Mouse (Mus musculus) layer of hippocampus, adult 9-10 months (tissue): ENCODE measurements at regions not wholly inside any gene's neighbourhood (a gene's known extent, or its start where the extent isn't known, plus 50 kb on each side); places are given as distances from the start of the nearest gene placed in this dataset.

Experiments used
- DNase-seq: peaks from one replicate; pipeline ENCODE4 v3.0.0; 2022; ENCODE audit warnings: low spot score

DNA sequence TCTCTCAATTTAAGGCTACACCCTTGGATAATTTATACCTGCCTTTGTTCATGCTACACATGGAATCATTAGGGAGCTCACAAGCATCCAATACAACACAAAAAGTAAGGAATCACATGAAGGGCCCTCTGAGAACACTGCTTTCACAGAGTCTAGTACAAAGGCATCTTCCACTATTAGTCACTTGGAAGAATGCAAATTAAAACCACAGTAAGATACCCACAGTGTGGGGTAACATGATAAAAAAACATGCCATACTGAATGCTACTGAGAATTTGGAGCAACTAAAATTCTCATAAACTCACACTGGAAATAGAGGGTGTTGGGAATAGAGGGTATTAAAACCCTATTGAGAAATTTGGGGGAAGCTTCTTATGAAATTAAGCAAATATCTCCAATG is 197.6 kb upstream of the Tent5a start:
- no peak for DNase-seq

- no peak for DNase-seq
Observed at GRCm38 (mm10) chr9:85521342-85521741, 194.2 kb upstream of the Tent5a start.

GRCm38 (mm10) chr9:85520941-85521340 is 193.8 kb upstream of the Tent5a start:
- DNase-seq, result no peak

DNA sequence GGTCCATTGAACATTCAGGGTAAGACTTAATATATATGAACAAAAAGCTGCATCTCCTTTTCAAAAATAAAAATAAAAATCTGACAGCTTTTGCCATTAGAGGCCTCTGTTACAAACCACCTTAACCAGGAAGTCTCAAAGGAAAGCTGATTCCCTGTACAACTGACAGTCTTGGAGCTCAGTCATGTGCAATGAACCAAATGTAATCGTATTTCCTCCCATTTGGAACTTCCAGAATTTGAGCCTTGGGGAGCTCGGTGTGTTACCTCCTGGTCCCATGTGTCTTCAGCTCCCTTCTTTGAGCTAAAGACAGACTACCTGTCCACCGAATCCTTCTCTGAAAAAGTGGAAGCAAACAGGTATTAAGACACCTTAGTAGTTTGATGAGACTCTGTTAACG is 171.9 kb upstream of the Tent5a start:
- no peak for DNase-seq

GRCm38 (mm10) chr9:85497348-85497747 is 170.2 kb upstream of the Tent5a start:
- DNase-seq, result no peak

GRCm38 (mm10) chr9:85496506-85497239 is 169.5 kb upstream of the Tent5a start:
- DNase-seq, result no peak

DNA sequence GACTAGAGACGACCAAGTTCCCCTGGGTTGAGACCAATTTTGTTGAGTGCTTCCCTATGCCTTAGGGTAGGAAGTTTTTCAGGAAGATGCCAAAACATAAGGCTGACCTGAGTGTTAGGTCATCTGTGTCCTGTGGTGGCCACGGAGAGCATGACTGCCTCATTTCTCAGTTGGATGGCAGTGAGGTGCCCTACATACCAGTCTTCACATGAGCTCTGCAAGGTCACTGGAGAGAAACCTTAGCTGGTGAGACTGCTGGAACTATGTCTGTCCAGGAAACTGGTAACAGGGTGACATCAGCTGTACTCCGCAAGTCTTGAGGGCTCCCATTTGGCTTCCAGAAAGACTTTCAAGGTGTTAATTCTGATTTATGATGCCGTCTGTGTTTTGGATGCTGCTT is 167.9 kb upstream of the Tent5a start:
- no peak for DNase-seq

DNA sequence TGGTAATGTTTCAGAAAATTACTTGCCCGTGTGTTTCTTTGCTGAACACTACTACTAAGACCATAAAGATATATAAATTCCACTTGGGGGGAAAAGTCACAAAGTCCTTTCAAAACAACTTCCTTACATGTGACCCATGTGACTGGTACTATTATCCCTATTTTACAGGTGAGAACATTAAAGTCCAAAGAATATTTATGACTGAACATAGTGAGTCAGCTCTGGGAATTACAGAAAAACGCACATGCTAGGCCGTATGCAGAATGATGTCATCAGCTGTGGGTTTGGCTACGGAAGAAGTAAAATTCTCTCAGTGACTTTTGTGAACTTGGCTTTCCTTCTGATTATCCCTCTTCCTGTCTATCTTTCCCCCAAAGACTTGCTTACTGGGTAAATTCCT is 166.6 kb upstream of the Tent5a start:
- DNase-seq, result no peak

GRCm38 (mm10) chr9:85490367-85490766 is 163.2 kb upstream of the Tent5a start:
- no peak for DNase-seq

DNA sequence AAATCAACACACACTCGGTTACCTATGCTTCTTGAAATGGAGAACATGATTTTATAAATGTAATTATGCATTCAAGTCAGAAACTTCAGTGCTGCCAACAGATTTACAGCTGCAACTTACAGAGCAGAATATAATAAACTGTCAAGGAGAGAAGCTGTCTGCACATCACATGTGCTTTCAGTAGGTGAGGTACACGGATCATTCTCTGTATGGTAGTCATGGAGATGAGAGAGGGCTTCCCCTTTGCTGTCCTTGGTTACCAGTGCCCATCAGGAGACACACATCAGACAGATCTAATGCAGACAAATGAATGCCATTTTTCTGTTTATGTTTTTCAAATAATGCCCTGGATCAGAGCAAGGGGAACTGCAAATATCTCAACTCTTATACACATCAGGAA is 160.8 kb upstream of the Tent5a start:
- no peak for DNase-seq

GRCm38 (mm10) chr9:85487052-85487668 is 160.0 kb upstream of the Tent5a start:
- no peak for DNase-seq

- DNase-seq, result no peak
Observed at GRCm38 (mm10) chr9:85485749-85486148, 158.6 kb upstream of the Tent5a start.

GRCm38 (mm10) chr9:85483248-85483647 is 156.1 kb upstream of the Tent5a start:
- DNase-seq, result no peak

- DNase-seq, result no peak
Observed at GRCm38 (mm10) chr9:85480566-85480965, 153.4 kb upstream of the Tent5a start.

DNA sequence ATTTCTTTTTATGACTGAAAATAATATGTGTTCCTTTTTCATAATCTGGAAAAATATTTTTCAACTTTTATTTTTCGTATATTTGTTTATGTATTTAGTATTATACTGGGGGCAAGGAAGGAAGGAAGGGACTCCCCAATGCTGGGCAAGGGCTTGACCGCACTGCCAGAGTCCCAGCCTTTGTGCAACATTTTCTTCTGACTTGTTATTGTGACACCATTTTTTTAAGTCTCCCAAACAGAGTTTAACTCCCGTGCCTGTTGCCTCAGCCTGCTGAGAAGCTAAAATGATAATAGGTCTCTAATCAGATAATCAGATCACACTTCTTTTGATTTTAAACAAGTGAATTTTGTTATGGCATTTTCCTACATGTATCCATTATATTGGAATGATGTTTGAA is 148.1 kb upstream of the Tent5a start:
- DNase-seq, result no peak

- DNase-seq, result no peak
Observed at GRCm38 (mm10) chr9:85470264-85470821, 143.2 kb upstream of the Tent5a start.

DNA sequence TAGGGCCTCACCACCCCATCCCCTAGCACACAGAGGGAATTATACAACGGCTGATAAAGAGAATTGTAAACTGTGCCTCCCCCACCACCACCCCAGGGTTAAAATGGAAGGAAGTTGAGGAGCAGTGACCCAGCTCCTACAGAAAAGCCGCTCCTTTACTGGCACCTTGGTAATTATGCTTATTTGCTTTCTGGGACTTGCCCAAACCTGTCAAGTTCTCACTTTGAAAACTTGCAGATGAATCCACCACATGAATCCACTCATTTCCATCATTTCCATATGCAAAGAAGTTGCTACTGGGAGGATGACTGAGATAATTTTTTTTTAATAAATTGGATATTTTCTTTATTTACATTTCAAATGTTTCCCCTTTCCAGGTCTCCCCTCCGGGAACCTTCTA is 142.1 kb upstream of the Tent5a start:
- DNase-seq, result no peak

- DNase-seq, result no peak
Observed at GRCm38 (mm10) chr9:85466671-85467070, 139.5 kb upstream of the Tent5a start.

GRCm38 (mm10) chr9:85459062-85459805 is 132.1 kb upstream of the Tent5a start:
- no peak for DNase-seq

- no peak for DNase-seq
Observed at GRCm38 (mm10) chr9:85458356-85458755, 131.2 kb upstream of the Tent5a start.

- no peak for DNase-seq
Observed at GRCm38 (mm10) chr9:85457400-85457799, 130.3 kb upstream of the Tent5a start.

DNA sequence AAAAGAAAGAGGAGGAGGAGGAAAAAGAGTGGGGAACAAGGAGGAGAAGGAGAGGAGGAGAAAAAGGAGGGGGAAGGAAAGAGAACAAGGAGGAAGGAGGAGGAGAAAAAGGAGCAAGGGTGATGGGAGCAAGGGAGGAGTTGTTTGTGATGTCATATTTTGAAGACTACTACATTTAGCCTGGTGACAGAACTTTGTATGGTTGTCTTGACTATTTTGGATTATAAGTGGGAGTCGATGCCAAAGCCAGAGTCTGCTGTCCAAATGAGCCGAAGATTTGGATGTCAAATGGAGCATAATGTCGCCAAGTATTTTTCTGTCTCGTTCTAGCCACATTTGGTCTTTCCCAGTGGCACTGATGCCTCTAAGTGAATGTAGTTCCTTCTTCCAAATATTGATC is 128.2 kb upstream of the Tent5a start:
- DNase-seq, result no peak
